Comparison of ENCODE assay signal across 19 mouse cellular contexts in genomic region chr6:55448199-55448598, GRCm38 (mm10). TPM values are rescaled to one million over a fixed set of nuclear protein-coding genes. Genes with fewer than 3 reads are reported as not detected.
"Had no signal": no experiment of that assay in that cellular context is flagged by ENCODE, and none has a peak within 500 bp of the region (broad histone marks: within the 10 kb centered on the region; RNA-seq: fewer than 3 reads in every experiment).

No protein-coding gene starts in this region.

- H3K9ac ChIP-seq: liver, embryonic 14.5 days; lung, embryonic 14.5 days; midbrain, embryonic 13.5 days; neural tube, embryonic 13.5 days; neural tube, embryonic 15.5 days had no signal

- H3K4me2 ChIP-seq: lung, embryonic 14.5 days; midbrain, embryonic 11.5 days; midbrain, embryonic 13.5 days; neural tube, embryonic 13.5 days; neural tube, embryonic 15.5 days had no signal

- H3K9me3 ChIP-seq: midbrain, embryonic 13.5 days; neural tube, embryonic 13.5 days; neural tube, embryonic 15.5 days had no signal

- H3K27me3 ChIP-seq: neural tube, embryonic 15.5 days had no signal

- ATAC-seq: midbrain, embryonic 13.5 days; midbrain, embryonic 16.5 days had no signal

- H3K36me3 ChIP-seq: midbrain, embryonic 13.5 days; neural tube, embryonic 13.5 days; neural tube, embryonic 15.5 days had no signal

- H3K4me3 ChIP-seq: midbrain, embryonic 13.5 days; myocyte; neural tube, embryonic 13.5 days; neural tube, embryonic 15.5 days had no signal

- H3K27ac ChIP-seq: liver, embryonic 14.5 days; midbrain, embryonic 13.5 days; neural tube, embryonic 13.5 days; neural tube, embryonic 15.5 days had no signal

- DNase-seq: lung, adult 18-20 months; lung, embryonic 14.5 days; lung, postnatal 10 days; lung, postnatal 4 days; retina, postnatal 1 day; right cerebral cortex, postnatal 14 days; right cerebral cortex, postnatal 4 days; spleen, adult 18-20 months; thymus, adult 18-20 months; thymus, postnatal 14 days; thymus, postnatal 36 days had no signal

RNA-seq across cellular contexts. Expression of gene Adcyap1r1, which starts 3.6 kb away (rescaled TPM):
- total RNA-seq: megakaryocyte-erythroid progenitor cell, adult 5-6 weeks had no signal
- polyA plus RNA-seq: myocyte had no signal
